Mouse (Mus musculus): ENCODE measurements around the gene Schip1.

Schip1 gene

DNA sequence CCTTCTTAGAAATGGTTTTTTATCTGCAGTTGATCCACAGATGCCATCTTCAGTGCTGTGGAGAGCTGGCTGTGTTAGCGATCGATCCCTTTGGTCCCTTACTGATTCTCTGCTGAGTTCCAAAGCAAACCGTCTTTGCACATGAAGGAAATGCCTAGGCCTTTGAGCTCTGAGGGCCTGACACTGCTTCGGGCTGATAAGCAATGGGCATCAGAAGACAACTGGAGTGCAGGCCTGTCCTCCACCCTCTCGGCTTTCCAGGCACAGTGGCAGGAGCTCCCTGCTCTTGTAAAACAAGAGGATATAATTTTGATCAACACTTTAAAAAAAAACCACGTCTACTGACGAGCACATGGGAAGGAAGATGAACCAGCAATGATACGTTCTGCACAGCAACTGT is 477.1 kb downstream of the Schip1 start:
- DNase-seq (ENCODE audit: extremely low read depth, low read depth, low spot score): no peak

DNA sequence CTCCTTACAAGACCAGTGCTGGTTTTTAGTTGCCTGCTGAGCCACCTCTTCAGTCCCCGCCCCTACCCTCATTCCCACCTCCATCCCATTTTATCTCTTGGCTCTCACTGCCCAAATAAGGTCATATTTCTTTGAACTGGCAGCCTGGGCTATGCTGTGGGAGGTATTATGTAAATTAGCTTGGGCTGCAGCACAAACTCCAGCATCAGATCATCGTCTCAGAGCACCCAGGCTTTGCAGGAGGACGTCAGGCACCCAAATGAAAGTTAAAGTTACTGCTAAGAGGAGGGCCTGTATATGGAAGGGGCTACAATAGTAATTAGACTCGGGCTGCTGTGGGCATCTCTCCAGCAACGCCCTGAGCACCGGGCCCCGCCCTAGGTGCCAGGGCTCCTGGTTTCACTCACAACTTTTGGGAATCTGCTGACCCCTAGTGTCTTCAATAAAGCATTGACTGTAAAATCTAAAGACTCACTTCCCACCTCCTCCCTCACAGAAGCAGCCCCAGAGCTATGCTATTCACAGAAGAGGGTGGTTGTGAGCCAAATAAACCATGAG is 478.4 kb downstream of the Schip1 start:
- DNase-seq (ENCODE audit: extremely low read depth, low read depth, low spot score): no peak

DNA sequence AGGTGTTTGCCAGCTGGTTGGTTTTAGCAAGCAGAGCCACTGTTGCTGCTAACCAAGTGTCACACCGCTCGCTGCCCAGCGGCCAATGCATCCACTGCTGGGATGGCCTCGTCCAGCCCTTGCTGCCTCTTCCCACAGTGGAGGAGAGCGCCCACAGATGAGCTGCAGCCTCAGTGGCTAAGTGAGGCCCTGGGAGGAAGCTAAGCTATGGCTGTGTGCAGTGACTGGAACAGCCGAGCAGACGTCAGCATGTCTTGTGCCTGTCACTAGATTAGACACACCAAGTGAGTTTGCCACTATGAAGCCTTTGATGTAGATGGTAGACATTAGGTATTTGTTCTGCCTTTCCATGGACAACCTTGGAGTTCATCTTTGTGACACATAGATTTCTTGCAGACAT is 480.2 kb downstream of the Schip1 start:
- DNase-seq (ENCODE audit: extremely low read depth, low read depth, low spot score): no peak

DNA sequence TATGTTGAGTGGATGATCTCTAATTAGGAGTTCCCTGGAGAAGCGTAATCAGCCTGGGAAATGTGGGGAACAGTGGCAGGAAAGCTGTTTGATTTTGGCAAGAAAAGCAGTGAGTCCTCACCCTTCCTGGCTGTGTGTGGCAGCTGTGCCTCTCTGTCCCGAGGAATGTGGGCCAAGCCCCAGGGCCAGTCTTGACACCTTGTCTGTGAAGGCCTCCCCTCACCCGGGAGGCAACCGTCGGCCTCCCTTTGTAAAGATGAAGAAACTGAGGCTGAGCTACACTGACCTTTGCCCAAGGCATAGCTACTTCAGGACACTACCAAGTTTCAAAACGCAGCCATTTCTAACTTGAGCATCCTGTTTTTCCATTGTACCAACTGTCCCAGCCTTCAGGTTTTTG is 481.3 kb downstream of the Schip1 start:
- DNase-seq (ENCODE audit: extremely low read depth, low read depth, low spot score): no peak

DNA sequence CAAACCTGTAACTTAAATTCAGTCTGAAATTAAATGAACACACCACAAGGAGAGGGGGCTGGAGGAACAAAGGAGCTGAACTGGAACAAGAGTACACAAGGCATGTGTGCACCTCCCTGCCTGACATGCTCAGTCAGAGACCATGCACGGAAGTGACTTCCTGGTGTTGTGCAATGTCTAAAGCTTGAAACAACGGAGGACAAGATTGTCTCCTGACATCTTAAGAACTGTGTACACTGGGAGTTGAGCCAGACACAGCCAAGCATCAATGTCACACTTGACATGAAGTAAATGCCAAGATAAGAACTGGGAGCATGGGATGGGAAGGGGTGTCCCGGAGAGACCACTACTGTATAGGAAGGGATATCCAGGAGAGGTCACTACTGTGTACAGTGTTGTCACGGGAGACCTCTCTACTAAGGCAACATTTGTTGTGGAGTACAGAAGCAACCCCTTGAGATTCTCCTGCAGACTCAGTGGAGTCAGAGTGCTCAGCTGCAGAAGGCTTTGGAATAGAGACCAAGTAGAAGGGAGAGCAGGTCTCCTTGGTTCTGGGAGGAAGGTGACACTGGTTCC is 490.6 kb downstream of the Schip1 start:
- DNase-seq (ENCODE audit: extremely low read depth, low read depth, low spot score): no peak

DNA sequence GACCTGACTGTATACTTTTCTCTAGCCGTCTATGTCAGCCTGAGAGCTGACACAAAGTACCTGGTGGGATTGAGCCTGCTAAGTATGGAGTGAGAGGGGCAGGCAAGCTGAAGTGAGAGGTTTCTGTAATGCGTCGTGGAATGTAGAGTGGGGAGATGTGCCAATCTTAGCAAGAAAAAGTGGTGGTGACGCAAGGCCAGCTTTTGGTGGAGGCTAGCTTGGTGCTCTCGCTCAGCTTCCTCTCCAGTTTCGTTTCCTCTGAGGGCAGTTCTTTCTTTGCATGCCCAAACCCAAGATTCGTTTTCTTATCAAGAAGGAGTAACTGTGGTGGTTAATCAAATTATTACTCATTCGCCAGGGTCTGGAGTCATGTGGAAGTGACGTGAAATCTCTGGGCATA is 492.3 kb downstream of the Schip1 start:
- no peak for DNase-seq (ENCODE audit: extremely low read depth, low read depth, low spot score)

DNA sequence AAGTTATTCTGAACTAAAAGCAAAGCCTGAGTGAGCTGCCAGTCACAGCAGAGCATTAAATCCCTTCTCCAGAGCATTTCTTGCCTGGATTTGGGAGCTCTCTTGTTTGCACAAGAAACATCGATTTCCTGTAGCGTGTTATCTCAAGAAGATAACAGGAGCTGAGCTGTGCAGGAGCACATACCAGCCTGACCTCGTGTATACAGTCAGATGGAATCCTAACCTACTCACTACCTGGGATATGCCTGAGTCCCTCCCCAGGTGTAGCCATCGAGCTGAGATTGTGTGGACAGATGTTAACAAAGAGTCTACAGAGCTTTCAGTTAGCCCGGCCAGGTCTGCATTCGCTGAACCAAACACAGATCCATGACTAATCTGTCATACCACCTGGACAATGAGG is 494.1 kb downstream of the Schip1 start:
- DNase-seq (ENCODE audit: extremely low read depth, low read depth, low spot score): no peak

DNA sequence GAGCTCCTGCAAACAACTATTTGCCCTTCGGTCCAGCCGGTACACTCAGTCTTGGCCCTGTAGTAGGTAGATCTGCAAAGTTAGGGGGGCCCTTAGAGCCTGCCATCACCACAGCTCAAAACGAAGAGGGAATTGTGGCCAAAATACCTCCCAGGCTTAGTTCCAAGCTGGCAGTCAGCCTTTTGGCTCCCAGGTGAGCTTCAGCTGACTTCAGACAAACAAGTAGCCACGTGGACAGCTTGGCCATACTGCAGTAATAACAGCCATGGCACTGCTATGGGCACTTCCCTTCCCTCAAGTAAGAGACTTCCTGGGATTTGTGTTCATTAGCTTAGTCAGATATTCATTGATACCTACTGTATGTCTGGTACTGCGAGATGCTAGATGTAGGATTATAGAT is 495.5 kb downstream of the Schip1 start:
- DNase-seq (ENCODE audit: extremely low read depth, low read depth, low spot score): no peak

DNA sequence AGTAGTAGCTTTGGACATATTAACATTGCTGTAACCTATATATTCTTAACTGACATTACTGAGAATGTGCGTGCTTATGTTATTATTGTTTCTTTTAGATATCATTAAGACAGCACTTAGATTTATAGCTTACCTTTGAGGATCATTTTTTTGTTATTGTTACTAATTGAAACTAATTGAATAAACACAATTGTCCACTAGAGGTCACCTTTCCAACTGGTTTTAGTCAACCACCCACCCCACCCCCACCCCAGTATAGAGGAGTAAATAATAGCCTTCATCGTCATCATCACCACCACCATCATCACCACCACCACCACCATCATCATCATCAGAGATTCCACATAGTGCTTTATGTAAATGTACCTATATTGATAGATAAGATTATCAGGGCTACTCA is 498.2 kb downstream of the Schip1 start:
- no peak for DNase-seq (ENCODE audit: extremely low read depth, low read depth, low spot score)

DNA sequence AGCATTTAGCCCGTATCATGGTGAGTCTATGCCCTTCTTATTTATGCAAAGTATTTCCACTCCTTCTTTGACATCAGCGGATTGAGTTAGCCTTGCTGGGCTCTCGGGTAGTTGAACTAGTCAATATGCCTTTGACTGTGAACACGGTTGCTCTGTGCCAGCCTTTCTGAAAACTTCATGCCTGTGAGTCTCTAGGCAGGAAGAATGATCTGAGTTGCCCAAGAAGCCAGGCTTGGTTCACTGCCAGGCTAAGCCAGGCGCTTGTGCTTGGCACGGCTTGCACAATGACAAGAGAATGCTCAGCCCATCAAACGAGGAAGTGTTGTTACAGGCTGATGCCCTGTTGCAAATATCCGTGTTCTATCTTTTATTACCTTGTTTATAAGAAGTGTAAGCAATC is 499.3 kb downstream of the Schip1 start:
- DNase-seq (ENCODE audit: extremely low read depth, low read depth, low spot score): peak; percentile 61

DNA sequence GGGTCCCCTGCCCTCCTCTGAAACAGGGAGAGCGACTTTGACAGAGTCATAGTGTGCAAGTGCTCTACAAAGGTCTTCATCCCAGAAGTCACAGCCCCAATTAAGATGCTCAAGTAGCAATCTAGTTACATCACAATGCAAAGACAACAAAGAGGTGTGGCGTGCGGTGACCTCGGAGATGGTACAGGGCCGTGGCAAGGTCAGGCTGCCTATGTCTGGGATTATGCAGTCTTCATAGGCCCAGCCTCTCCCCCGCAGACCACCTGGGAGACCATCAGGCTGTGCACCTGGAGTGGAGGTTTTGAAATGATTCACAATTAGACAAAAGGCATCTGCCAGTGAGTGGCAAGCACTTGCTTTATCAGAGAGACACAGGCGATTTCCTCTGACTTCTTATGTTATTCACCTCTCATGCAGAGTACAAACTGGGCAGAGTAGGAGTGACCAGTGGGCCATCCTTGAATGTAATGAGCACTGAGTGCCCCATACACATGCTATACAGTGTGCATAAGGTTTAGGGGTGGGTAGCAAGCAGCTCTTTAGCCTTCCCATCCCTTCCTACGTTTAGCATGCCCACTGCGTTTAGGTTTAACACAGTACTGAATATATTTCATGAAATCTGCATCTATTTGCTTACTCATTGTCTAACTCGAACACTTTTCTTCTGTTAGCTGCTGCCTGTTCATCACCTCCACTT is 500.5 kb downstream of the Schip1 start:
- DNase-seq (ENCODE audit: extremely low read depth, low read depth, low spot score): no peak

DNA sequence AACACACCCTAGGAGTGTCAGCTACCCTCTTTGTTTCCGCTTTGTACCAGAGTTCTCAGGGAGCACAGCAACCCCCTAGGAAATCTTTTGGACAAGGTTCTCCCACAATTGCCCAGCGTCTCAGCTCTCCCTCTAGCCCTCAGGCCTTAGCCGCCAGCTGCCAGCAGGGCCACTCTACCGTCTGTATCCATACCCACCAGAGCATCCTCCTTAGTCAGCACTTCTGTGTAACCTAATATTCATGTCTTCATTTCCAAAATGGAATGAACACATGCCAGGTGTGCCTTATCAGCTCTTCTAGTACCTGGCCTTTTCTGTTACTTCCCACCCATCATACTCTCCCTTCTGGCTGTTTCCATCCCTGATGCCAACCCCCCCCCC is 501.1 kb downstream of the Schip1 start:
- no peak for DNase-seq (ENCODE audit: extremely low read depth, low read depth, low spot score)

DNA sequence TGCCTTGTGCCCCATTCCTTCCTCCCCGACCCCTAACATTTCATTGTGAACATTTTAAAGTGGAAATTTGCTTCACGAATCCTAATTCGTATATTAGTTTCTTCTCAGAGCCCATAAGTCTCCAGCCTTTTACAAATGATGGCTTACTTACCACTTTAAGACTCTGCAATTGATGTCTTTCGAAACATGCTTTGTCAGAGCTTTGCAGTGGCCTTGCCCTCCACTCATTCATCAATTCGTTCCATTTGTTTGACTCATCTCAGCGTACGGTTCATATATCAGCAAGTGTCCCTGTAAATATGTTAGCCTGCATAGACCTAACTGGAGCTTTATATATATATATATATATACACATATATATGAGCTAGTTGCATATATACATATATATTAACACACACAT is 503.0 kb downstream of the Schip1 start:
- no peak for DNase-seq (ENCODE audit: extremely low read depth, low read depth, low spot score)

DNA sequence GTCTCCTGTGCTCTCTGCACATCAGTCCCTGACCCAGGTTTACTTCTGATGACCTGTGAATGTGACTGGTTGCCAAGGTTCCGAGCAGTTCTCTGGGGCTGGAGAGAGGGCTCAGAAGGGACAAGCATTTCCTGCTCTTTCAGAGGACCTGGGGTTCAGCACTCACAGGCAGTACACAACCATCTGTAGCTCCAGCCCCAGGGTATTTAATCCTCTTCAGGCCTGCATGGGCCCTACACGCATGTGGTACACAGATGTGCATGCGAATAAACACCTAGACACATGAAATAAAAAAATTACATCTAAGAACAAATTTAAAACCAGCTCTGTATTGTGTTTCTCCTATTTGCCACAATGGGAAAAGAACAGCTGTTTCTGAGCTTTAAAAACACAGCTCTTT is 503.5 kb downstream of the Schip1 start:
- DNase-seq (ENCODE audit: extremely low read depth, low read depth, low spot score): no peak

DNA sequence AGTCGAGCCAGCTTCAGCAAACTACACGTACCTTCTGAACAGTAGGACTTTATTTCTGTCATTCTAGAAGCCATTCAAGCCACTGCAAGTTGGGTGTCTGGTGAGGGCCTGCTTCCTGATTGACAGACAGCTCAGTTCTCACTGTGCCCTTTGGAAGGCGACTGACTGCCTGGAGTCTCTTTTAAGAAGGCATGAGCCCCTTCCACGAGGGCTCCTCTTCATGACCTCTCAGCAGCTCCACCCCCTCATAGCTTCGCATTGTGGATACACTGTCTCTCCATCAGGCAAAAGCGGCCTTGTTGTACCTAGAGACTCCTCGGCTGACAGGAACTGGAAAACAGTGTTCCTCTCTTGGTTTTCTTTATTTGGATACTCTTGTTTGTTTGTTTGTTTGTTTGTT is 504.1 kb downstream of the Schip1 start:
- DNase-seq (ENCODE audit: extremely low read depth, low read depth, low spot score): no peak

DNA sequence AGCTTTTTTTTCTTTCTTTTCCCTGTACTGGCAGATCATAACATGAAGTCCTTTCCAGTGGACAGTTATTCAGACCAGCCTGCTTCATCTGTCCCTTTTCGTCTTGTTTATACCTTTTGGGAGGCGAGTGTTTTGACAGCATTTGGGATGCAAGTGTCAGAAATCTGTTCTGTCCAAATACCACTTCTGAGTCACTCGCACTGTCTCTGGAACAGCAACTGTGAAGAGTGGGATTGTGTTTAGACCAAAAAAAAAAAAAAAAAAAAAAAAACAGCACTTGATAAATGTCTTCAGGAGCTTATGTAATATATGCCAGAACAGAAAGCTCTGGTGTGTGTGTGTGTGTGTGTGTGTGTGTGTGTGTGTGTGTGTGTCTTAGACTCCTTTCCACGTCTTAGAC is 505.7 kb downstream of the Schip1 start:
- DNase-seq (ENCODE audit: extremely low read depth, low read depth, low spot score): no peak

DNA sequence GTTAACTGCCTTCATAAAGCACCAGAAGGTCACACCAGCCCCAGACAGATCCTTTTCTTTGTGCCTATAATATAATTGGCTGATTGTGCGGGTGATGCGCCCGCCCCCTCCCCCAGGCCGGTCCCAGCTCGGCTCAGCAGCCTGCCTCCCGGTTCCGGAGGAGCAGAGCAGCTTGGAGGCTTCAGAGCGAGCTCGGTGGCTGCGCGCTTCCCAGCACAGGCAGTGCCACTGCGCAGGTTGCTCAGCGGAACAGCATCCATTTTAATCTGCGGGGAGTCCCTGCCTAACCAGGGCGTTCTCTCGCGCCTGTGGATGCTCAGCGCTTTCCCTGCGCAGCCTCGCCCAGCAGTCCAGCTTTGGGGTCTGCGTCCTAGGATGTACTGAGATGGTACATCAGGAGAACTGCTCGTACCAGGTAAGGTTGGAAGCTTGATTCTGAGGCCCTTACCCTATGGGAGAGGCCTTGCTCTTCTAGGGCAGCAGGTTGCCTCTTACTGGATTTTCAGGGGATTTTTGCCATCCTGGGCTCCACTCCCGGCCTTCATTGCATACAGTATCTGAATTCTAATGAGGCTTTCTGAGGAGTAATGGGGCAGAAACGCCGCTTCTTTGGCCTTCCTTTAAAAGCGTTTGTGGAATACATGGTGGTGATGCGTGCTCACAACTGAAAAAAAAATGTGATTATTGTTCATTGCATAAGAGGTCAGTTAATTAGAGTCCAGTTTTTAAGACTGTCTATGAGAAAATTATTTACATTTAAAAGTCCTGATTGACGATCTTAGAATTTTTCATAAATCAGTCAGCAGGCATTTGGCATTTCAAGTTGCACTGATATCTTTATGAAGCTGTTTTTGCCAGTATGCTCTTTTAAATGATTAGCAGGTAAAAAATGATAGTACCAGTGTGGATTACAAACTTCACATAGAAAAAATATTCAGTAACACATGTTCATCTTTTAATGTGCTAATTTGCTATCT is 507.9 kb downstream of the Schip1 start:
- no peak for DNase-seq (ENCODE audit: extremely low read depth, low read depth, low spot score)

DNA sequence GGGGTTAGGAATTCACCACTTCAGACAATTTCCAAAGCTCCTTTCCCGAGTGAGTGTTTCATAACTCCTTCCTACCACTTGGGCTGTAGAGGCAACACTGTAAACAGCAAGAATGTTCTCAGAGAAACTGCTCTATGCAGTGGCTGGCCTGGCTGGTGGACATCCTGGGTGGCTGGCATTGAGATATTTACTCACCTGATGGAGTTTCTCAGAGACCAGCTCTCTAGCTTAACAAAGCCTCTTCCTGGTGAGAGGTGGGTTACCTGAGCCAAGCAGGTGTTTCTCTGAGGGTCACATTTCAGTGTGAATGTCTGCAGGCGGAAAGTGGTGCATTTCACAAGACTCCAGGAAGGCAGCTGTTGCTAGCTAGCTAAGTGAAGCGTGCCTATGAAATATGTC is 508.6 kb downstream of the Schip1 start:
- DNase-seq (ENCODE audit: extremely low read depth, low read depth, low spot score): no peak

DNA sequence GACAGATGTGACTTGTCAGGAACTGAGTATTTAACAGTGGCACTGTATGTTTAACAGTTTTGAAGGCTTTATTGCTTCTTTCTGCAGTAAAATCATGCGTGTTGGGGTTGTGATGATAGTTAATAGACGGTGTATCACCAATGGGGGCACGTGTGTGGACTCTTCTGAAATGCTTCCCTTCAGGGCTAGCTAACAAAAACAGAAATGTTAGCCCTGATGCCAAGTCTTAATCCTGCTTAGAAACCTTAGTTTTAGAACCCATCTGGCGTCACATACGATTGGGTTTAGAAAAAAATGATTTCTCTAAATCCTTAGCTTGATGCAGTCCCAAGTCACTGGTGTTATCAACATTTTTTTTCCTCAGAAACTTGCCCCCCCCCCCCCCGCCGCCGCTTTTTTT is 509.5 kb downstream of the Schip1 start:
- no peak for DNase-seq (ENCODE audit: extremely low read depth, low read depth, low spot score)

DNA sequence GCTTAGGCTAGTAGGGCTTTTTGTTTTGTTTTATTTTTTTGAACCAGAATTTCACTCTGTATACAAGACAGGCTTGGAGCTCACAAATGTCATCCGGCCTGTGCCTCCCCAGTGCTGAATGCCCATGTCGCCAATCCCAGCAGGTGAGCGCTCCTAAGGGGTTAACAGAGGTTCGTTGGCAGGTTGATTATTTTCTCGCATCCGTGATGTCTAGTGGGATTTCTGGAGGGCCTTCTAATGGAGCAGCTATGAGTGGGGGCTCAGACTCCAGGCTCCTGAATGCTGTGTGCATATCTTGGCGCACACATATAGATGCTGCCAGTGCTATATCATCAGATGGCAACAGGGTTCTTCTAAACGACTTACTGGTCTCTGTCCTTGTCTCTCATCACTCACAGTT is 510.0 kb downstream of the Schip1 start:
- DNase-seq (ENCODE audit: extremely low read depth, low read depth, low spot score): no peak

DNA sequence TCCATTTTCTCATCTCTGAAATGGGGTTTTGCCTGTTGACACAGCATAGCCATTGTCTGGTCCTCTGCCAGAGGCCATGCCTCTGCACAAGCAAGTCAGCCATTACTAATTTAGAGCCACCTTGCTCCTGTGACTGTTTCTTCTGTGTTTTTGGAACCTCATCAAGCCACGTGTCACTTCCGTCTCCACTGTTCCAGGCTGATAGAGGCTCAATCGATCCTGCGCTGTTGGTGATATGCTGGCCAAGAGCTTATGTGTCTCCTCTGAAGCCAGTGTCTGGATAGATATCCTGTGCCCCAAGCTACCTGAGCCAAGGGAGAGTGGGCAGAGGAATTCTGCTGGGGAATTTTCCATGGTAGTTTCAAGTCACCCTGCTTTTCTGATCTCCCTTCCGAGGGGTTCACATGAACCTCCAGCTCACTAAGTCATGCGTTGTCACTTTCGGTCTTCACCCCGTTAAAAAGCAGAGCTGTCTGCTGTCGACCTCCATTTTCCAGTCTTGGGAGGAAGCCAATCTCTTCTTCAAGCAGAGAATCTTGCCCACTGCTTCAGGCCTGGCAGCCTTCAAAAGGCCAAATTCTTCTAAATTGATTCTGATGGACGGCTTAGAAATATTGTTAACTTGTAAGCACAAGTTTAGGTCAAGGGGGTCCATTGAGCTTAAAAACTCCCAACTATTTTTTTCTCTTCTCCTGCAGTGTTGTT is 511.2 kb downstream of the Schip1 start:
- DNase-seq (ENCODE audit: extremely low read depth, low read depth, low spot score): no peak
